Mouse (Mus musculus): Measurements from ENCODE around the gene Cacna1d.

- TF ChIP-seq GATA2 (IDR thresholded peaks at IDR 0.05; ENCODE audit: borderline replicate concordance, low read depth, low read length): no peak
- TF ChIP-seq GATA1 (IDR thresholded peaks at IDR 0.05; ENCODE audit: borderline replicate concordance, low read length): no peak
These were observed 357.6 kb downstream of the Cacna1d start for GRCm38 (mm10) chr14:30133684-30134083.

Measured in G1E (cell line).